Mouse (Mus musculus) thymus, postnatal 36 days (tissue): ENCODE data around the gene Grik4.
"Not testable (repeated sequence)": the region's sequence is repeated elsewhere in the genome, so short reads cannot be mapped to it uniquely, and the experiment has no call there.

Experiments
- DNase-seq, 2 experiments: peaks; one replicate each; pipeline ENCODE4 v3.0.0; 2022; ENCODE audit warnings: mixed read lengths in 2 of 2

The Grik4 gene

DNA sequence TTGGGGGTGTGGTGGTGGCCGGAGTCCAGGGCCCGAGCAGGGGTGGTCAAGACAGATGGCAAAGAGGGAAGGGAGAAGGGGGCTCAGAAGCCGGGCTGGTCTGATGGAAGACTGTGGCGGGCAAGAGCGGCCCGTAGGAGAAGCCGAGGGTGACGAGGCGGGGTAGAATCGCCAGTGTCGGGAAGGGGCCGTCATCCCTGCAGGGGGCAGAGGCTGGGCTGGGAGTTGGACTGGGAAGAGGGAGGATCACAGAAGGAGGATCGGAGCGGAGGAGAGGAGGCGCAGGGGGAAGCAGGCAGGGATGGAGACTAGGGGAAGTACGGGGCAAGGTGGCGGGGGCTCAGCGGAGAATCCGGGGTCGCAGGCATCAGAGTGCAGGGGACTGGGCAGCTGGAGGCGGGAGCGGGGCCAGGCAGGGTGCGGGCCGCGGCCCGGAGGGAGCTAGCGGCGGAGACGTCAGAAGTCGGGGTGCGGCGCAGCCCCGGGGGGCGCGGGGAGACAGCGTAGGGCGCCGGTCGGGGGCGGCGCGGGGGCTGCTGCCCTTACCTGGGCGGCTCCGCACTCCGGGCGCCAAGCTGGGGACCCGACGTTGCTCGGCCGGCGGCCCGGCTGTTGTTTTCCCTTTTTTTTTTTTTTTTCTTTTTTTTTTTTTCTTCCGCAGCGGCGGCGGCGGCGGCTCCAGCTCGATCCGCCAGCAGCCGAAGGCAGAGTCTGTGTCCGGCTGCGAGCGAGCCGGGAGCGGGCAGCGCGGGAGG lies at the start of gene Grik4:
TSS of gene Grik4 (minus strand) at position 713 of the 755 bp plus-strand sequence.
- peak in 1 of 2 experiments; percentile 12 for DNase-seq

DNA sequence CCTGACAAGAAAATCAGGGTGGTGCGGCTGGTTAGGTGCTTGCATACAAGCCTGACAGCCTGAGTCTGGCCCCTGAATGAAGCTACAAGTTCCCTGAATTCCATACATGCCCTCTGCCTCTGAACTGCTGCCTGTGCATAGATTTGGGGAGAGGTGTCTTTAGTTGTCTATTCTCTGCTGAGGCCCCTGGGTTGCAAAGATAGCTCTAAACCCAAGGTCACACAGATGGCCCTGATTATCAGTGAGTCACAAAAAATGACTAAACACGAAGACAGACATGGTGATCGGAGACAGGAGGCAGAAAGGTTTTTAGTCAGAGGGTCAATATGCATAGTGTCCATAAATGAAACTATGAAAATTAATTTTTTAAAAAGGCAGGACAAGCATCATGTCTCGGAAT lies 49.4 kb upstream of the Grik4 start:
- DNase-seq = no peak

GRCm38 (mm10) chr9:42987988-42988387 lies 43.7 kb upstream of the Grik4 start:
- no peak for DNase-seq

DNA sequence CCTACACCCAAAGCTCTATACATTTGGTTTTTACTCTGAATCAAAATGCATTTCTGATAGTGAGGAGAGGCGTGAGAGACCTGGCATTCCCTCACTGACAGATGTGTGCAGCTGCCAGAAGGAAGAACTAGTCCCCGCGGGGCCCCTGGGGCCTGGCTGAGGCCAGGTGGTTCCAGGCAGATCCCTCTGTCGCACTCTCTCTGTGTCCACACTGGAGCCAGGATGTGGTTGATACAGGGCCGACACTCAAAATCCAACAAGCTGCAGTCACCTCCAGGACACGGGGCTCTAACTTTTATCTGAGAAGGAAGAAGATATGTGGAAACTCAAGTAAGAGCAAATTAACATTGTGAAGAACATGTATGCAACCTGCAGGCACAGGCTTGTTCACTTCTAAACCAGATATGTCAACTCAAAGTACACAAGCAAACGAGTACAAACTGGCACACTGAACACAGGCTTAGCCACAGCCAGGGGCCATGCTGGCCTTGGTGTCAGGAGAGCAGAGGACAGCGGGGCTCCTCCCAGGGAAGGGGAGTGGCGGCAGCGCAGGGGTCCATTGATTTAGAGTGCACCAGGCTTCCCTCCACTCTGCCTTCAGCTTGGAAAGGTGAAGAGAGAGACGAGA lies 24.7 kb upstream of the Grik4 start:
- DNase-seq = no peak

- DNase-seq = no peak
These were observed 23.4 kb upstream of the Grik4 start for GRCm38 (mm10) chr9:42967731-42968130.

DNA sequence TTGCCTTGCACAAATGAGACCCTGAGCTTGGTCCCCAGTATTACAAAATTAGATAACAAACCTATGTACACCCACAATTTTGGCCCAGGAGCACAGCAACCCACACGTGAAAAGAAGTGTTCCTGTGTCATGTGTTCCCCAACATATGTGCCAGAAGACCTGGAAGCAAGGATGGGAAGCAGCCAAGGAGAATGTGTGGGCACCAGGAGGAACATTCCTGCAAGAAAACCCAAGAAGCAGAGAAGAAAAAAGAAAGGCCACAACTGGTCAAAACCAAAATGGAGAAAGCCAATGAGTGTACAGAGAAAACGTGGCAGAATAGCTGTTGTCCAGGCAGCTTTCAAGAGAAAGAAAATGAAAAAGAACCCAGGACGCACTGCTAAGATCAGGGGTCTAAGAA lies 20.5 kb upstream of the Grik4 start:
- not testable (repeated sequence) for DNase-seq

DNA sequence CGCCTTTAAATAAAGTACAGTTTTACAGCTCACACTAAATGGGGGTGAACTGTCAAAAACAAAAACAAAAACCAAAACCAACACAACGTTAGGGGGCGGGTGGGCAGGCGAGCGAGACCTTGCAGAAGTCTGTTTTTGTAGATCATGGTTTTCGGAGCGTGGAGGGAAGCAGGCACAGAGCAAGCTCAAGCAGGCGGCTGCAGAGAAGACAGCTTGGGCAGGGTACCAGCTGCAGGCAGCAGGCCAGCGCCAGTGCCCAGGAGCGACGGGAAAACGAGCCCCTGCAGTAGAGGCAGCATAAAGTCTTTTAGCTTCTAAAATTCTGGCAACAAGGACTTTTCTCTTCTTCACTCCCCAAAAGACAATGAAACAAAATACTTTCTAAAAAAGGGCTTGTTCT lies 20.1 kb upstream of the Grik4 start:
- DNase-seq = no peak

DNA sequence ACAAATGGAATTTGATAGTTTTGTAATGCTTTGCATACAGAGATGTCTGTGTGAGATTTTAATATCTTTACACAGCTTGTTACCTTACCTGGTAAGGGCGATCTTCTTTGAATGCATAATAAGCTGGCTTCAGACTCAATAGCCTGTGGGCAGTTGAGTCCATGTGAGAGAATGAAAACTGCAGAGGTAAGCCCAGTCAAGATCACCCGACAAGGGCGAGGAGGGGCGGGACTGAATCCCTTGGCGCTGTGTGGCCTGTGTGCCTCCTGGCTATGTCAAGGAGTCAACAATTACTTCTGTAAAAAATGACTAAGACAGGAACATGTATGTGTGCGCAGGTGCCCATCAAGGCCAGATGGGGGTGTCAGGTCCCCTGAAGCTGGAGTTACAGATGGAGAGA lies 18.2 kb upstream of the Grik4 start:
- no peak for DNase-seq

DNA sequence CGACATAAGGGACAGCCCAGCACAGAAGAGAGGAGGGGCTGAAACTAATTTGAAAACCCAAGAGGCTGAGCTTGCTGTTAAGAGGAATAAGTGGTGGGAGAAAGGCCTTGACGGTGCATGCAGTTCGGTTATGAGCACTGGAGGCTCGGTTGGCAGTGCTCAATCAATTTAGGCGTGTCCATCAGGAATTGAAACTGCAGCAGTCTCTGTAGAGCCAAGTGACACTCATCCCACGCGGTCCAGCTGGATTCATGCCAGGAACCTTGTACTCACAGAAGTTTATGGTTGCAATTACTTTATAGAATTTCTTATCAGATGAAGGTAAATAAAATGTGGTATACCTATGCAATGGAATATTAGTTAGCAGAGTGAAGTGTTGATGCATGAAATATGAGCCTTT lies 14.1 kb upstream of the Grik4 start:
- no peak for DNase-seq

DNA sequence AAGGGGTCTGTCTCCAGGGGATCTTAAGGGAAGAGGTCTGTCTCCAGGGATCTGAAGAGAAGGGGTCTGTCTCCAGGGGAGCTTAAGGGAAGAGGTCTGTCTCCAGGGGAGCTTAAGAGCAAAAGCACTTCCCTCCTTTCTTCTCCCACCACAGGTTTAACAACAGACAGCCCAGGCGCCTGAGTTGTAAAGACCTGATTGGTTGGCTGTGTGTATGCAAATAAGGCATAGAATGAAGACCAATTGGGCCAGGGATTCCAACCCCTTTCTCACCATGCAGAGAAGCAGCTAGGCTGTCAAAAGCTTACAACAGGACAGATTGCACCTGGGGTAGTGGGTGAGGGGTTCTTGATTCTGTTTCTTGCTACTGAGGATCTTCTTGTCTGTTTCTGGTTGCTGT lies 4.1 kb upstream of the Grik4 start:
- no peak for DNase-seq

DNA sequence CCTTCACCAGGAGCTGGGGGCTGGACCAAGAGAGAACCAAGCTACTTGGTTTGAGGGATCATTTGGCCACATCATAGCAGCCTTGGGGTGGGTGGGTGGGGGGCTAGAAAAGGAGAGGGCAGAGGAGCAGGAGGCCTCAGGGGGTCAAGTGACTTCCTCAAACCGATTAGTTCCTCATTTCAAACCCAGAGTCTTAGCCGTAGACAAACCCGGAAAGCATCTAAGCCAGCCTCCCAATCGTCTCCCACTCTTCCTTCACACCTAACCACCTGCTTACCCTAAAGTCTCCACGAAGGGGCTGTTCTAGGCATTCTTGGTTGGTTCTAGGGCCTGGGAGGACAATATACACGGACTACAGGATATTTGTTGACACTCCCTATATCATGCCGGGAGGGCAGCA lies 881 bp upstream of the Grik4 start:
- no peak for DNase-seq

GRCm38 (mm10) chr9:42944536-42945006 lies 278 bp upstream of the Grik4 start:
- peak; percentile 59 to 64 for DNase-seq

GRCm38 (mm10) chr9:42943057-42943529 lies 1.2 kb downstream of the Grik4 start:
- peak in 1 of 2 experiments; percentile 4 for DNase-seq

GRCm38 (mm10) chr9:42942148-42942547 lies 2.1 kb downstream of the Grik4 start:
- no peak for DNase-seq

DNA sequence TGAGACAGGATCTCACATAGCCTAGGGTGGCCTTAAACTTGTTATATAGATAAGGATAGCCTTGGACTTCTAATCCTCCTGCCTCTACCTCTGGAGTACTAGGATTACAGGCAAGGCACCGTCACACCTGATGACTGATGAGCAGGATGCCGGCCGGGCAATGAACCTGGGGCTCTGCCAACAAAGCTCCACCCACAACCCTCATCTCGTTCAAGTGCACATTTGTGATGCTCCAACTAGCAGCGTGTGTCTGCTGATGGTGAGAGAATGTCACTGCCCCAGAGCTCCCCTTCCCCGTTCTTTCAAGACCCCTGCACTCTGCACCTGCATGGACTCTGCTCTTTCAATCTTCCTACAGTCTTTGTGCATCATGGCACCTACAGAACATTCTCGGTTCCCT lies 12.1 kb downstream of the Grik4 start:
- no peak for DNase-seq

- no peak for DNase-seq
These were observed 16.8 kb downstream of the Grik4 start for GRCm38 (mm10) chr9:42927498-42927897.

DNA sequence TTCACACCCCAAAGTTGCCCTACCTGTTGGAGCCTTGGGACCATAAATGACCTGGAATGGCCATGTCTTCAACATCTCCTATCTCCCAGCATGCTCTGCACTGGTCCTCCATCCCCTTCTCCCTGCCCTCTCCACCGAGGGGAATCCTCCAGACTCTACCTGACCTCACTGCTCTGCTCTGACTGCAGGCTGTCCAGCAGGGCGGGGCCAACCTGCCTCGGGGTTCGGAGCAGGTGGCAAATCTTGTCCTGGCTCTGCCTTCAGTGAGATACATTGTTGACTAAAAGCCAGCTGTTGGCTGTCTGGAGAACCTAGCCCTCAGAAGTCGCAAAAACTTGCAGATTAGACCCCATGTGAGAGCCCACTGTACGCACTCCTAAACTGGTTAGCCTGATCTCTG lies 17.7 kb downstream of the Grik4 start:
- DNase-seq = no peak

GRCm38 (mm10) chr9:42921830-42922229 lies 22.5 kb downstream of the Grik4 start:
- no peak for DNase-seq

DNA sequence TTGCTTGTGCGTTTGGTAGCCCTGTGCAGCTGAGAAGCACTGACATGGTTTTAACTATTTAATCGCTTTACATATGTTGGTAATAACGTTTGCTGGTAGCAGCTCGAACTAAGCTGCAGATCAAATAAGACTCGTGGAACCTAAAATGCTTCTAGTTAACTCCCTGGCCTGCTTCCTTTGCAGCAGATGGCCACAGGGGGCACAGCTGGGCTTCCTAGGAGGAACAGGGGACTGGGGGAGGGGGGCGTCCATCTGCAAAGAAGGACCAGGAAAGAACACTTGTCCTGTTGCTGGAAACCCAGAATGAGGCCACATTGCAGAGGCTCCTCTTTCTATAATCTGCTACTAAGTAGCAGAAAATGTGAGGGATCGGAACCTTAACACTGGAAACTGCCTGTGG lies 24.1 kb downstream of the Grik4 start:
- no peak for DNase-seq

- DNase-seq = no peak
These were observed 26.4 kb downstream of the Grik4 start for GRCm38 (mm10) chr9:42917911-42918310.

DNA sequence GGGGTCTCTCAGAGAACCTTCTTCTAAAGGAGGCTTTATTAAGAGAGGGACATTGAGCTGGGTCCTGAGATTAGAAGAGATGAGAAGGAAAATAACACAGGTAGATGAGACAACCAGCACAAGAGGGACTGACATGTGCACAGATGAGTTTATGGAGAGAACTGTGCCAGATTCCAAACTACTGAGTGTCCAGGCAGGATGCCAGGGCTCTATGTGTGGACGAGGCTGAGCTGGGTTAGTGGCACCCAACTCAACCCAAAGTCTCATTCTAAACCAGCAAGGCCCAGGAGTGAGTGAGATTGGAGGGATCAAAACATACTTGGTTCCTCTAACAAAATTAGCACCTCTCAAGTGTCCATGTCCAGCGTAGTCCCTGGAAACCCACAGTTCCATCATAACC lies 31.1 kb downstream of the Grik4 start:
- no peak for DNase-seq

- DNase-seq = no peak
These were observed 35.5 kb downstream of the Grik4 start for GRCm38 (mm10) chr9:42908657-42909313.

- DNase-seq = no peak
These were observed 37.3 kb downstream of the Grik4 start for GRCm38 (mm10) chr9:42906995-42907394.

DNA sequence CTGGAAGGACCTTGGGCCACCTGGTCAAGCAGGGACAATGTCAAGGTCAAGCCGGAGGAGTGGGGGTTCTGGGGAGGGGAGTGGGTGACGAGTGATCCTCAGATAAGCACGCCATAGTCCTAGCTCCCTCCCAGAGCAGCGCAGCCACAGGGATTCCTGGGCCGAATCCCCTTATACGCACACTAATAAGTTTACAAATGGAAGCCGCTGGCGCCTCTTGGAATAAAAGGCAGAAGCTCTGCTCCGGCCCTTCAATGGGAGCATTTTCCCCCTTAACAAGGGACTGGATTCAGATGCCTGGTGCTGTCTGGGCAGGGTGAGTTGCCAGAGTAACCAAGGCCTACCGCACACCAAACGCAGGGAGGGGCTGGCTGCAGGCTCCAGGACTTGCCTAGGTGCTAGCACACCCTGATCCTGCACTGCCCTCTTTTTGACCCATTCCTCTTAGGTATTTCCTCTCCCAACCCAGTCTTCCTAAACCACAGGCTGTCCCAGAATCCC lies 46.2 kb downstream of the Grik4 start:
- no peak for DNase-seq
